Mouse (Mus musculus) ovary, postnatal 10 days (tissue): ENCODE measurements around the gene Pakap.

ENCODE experiments used
- DNase-seq: peaks from one replicate; pipeline ENCODE4 v3.0.0; 2022; ENCODE audit warnings: low spot score

Gene Pakap

GRCm38 (mm10) chr4:57567666-57568206 is at the start of gene Pakap:
Pakap (plus strand) TSS chr4:57568179.
- peak; percentile 44 for DNase-seq

DNA sequence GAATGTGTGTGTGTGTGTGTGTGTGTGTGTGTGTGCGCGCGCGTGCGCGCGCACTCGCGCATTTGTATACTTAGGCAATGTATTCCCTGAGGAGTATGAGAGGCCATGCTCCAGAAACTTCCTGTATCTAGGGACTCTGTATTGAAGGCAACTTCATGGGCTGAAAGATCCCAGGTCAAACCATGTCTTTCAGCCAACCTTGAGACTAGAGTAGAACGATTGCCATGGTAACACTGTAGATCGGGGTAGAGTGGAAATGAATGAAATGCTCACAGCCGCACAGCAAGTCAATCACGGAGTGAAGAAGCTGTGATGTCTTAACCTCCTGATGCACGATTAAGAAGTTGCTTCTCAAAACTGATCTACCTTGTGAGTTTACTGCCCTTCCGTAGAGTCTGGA is 44.5 kb upstream of the Pakap start:
- DNase-seq, result no peak

- DNase-seq, result no peak
Observed at GRCm38 (mm10) chr4:57524461-57524860, 43.5 kb upstream of the Pakap start.

DNA sequence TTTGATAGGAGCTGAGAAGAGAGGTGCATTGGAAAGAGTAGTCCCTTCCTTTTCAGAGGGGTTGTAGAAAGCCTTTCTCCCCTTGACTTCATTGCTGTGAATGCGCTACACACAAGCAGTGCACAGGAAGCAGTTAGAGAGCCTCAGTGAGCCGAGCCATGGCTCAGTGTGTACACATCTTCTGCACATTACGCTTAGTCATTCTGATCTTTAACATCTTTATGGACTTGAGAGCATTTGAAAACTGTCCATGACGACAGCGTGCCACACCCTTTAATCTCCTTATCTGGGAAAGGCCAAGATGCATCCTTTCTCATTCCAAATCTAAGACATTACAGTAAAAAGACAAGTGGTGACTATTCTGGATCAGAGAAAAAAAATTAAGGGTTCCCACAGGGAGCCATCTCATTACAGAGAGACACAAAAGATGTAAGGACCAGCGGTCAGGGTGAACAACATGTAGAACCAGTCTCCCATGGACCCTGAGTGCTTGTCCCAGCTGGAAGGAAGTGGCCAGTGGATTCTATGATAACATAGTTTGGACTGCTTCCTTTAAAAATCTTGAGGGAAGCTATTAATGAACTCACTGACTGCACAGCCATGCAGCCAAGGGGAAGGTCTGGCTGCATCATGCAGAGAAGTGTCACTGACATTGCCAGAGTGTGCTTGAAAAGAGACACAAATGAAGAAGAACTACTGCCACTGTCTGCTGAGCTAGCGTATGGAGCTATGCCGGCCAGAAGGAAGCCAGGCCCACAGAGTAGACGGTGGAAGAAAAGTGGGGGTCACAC is 42.6 kb upstream of the Pakap start:
- DNase-seq, result no peak

DNA sequence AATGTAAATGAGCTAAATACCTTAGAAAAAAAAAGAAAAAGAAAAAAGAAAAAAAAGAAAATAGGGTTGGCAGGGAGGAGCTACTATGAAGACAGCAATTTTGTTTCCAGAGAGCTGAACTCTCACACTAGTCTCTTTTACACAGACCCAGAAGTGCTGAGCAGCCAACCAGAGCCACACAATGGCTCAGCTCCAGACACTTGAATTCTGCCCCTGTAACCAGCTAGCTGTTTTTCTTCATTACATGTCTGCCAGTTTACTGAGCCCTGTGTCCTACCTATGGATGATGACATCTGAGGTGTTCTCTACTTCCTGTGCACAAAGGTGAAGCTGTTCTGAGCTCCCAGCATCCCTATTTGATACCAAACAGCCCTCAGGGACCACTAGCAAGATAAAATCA is 39.7 kb upstream of the Pakap start:
- no peak for DNase-seq

- DNase-seq, result no peak
Observed at GRCm38 (mm10) chr4:57533686-57534085, 34.3 kb upstream of the Pakap start.

- no peak for DNase-seq
Observed at GRCm38 (mm10) chr4:57534232-57534631, 33.7 kb upstream of the Pakap start.

- no peak for DNase-seq
Observed at GRCm38 (mm10) chr4:57535087-57535486, 32.9 kb upstream of the Pakap start.

GRCm38 (mm10) chr4:57538029-57538688 is 29.8 kb upstream of the Pakap start:
- DNase-seq, result no peak

GRCm38 (mm10) chr4:57543692-57544256 is 24.2 kb upstream of the Pakap start:
- no peak for DNase-seq

DNA sequence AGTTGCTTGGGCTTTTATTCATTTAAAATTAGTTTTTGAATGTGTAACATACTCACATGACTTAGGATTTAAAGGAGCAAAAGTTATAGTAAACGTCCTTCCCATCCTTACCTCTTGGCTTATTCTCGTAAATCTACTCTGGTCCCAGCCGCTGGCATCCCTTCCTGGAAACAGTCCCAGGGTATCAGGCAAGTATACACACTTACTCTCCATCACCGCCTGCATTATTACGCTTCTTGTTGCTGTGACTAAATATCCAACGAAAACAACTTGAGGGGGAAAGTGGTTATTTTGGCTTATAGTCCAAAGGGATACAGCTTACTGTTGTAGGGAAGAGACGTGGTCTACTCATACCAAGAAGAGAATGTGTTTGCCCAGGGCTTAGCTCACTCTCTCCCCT is 20.2 kb upstream of the Pakap start:
- DNase-seq, result no peak

- no peak for DNase-seq
Observed at GRCm38 (mm10) chr4:57550216-57550615, 17.8 kb upstream of the Pakap start.

DNA sequence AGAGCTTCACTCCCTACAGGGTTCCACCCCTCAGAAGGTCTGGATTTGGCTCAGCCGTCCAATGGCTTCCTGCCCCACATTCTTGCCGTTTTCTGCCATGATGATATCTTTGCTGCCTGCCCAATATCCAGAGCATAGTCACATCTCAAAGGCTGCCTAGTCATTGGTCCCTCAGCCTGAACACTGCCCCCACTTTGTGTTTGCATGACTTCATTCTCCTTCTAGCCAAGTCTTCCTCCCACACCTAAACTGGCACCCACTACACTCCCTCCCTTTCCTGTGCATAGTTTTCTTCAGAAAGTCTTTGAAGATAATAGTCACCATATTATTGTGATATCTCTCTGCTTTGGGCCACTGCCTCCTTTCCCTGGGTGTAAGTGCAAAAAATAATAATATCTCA is 10.9 kb upstream of the Pakap start:
- no peak for DNase-seq

GRCm38 (mm10) chr4:57559438-57559837 is 8.5 kb upstream of the Pakap start:
- no peak for DNase-seq

- DNase-seq, result no peak
Observed at GRCm38 (mm10) chr4:57560010-57560409, 8.0 kb upstream of the Pakap start.

DNA sequence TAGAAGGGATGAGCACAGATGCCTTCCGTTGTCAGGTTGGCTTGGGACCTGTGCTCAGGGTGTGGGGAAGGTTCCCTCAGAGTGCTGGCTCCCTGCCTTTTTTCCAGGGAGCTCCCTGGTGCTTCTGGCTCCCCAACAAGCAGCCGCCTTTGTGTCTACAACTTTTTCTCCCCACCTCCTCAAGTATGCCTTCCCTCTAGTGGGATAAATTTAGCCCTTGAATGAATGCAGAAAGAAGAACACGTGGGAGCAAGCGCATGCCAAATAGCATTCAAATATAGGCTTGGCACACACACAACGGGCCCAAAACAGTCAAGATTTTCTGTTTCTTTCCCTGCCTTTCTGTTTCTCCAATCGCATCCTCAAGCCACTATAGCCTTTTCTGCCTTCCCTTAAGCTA is 6.9 kb upstream of the Pakap start:
- DNase-seq, result no peak

- DNase-seq, result no peak
Observed at GRCm38 (mm10) chr4:57565283-57565682, 2.7 kb upstream of the Pakap start.

DNA sequence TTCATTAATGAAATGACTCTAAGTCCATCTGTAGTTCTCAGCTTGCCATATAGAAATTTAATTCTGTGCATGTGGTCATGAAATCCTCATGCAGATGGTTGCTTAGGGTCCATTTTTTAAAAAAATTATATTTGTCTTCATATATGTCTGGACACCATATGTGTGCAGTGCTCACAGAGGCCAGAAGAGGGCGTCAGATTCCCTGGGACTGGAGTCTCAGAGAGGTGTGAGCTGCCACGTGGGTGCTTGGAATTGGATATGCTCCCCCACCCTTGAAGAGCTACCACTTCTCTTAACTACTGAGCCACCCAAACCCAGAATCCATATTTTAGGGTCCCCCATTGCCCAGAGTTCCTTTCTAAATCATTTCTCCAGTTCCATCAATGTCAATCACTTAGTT is 2.2 kb upstream of the Pakap start:
- no peak for DNase-seq

DNA sequence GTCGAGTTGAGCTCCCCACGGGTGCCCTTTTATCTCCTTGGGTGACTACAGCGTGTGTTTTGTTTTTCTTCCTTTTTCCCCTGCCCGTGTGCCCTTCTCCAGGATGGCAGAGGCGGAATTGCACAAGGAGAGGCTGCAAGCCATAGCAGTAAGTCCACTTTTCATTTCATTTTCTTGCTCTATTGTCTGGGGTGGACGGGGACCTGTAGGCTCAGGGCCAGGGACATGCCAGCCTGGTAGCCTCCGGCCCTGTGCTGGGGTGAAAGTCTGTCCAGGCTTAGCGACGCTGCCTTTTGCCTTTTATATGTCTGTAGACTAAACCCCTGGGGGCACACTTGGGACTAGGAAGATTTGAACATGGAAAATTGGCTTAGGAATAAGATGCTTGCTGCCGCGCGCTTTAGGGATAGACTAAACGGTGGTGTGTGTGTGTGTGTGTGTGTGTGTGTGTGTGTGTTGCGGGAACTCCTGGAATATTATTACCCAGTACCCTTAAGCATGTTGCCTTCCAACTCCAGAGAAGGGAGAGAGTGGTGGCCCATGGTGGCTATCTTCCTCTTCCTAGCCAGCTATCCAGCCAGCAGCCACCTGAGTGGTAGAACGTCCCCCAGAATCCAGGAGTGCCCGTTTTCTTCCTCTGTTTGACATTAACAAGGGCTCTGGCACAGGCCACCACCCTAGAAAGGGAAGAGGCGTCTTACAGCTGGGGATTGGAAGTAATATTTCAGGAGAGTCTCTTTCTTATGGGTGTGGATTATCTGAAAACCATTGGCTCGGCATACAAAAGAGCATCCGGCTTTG is 489 bp downstream of the Pakap start:
- no peak for DNase-seq

DNA sequence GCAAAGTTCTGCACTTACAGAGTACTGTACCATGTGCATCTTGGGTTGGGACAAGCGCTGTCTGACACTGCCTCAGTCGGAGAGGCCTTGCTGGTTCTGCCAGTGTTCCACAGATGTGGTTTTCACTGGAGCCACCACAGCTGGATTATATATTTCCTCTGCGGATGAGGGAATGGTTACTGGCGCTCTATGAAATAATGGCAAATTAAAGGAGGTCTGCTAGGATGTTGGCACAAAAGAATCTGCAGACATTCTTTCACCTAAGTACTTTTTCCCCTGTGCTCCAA is 1.0 kb downstream of the Pakap start:
- DNase-seq, result no peak

- no peak for DNase-seq
Observed at GRCm38 (mm10) chr4:57569711-57570110, 1.7 kb downstream of the Pakap start.

- no peak for DNase-seq
Observed at GRCm38 (mm10) chr4:57570229-57570628, 2.2 kb downstream of the Pakap start.

DNA sequence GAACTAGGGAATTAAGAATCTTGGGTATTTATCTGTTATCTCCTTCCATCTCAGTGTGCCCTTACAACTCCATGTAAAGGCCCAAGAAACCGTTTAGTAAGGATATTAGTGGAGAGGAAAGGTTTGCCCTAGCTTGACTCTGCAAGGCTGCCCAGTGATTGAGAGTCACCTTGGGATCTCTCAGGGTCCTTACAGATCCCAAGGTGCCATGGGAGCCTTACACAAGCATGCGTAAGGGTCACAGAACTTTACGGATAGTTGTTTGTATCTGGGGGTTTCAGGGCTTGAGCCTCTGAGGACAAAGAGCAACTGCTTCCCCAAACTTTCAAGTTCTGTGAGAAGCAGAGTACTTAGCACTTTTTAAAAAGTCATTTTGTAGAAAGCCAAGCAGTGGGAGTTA is 6.2 kb downstream of the Pakap start:
- no peak for DNase-seq
